Mouse (Mus musculus) 3134 (cell line): ENCODE measurements around the gene Brix1.
"Not testable (repeated sequence)": the region's sequence is repeated elsewhere in the genome, so short reads cannot be mapped to it uniquely, and the experiment has no call there.

Experiments used
- DNase-seq: peaks from one replicate; pipeline ENCODE4 v3.0.0-alpha.2; 2011; ENCODE audit warnings: low spot score; ENCODE audit not compliant: insufficient read length; ENCODE audit errors: extremely low read depth

Gene Brix1

GRCm38 (mm10) chr15:10485484-10486364 is at the start of gene Brix1, which contains the start of gene Rad1:
Brix1 (minus strand) TSS chr15:10485947.
Rad1 (plus strand) TSS chr15:10486018.
- DNase-seq: peak; percentile 92

- no peak for DNase-seq
Measured at GRCm38 (mm10) chr15:10534591-10534990, 48.8 kb upstream of the Brix1 start.

- not testable (repeated sequence) for DNase-seq
Measured at GRCm38 (mm10) chr15:10533361-10533760, 47.6 kb upstream of the Brix1 start.

- no peak for DNase-seq
Measured at GRCm38 (mm10) chr15:10531352-10531751, 45.6 kb upstream of the Brix1 start.

- DNase-seq: peak; percentile 14
Measured at GRCm38 (mm10) chr15:10525896-10526295, 40.1 kb upstream of the Brix1 start.

- no peak for DNase-seq
Measured at GRCm38 (mm10) chr15:10515166-10515565, 29.4 kb upstream of the Brix1 start.

GRCm38 (mm10) chr15:10506099-10506498 is 20.4 kb upstream of the Brix1 start:
- DNase-seq: no peak

- no peak for DNase-seq
Measured at GRCm38 (mm10) chr15:10500838-10501719, 15.3 kb upstream of the Brix1 start.

GRCm38 (mm10) chr15:10500035-10500434 is 14.3 kb upstream of the Brix1 start:
- no peak for DNase-seq

- DNase-seq: no peak
Measured at GRCm38 (mm10) chr15:10499593-10499992, 13.8 kb upstream of the Brix1 start.

- DNase-seq: not testable (repeated sequence)
Measured at GRCm38 (mm10) chr15:10496696-10497095, 10.9 kb upstream of the Brix1 start.

GRCm38 (mm10) chr15:10495944-10496343 is 10.2 kb upstream of the Brix1 start:
- DNase-seq: no peak

- no peak for DNase-seq
Measured at GRCm38 (mm10) chr15:10490101-10490500, 4.4 kb upstream of the Brix1 start.

- peak; percentile 47 for DNase-seq
Measured at GRCm38 (mm10) chr15:10487246-10487645, 1.5 kb upstream of the Brix1 start.

- DNase-seq: no peak
Measured at GRCm38 (mm10) chr15:10486365-10486839, 655 bp upstream of the Brix1 start.

GRCm38 (mm10) chr15:10470941-10471340 is 14.8 kb downstream of the Brix1 start:
- no peak for DNase-seq

GRCm38 (mm10) chr15:10470151-10470831 is 15.5 kb downstream of the Brix1 start, which contains the start of gene Dnajc21:
Dnajc21 (minus strand) TSS chr15:10470516.
- DNase-seq: peak; percentile 80

GRCm38 (mm10) chr15:10469641-10470150 is 16.1 kb downstream of the Brix1 start:
- peak; percentile 68 for DNase-seq

- DNase-seq: no peak
Measured at GRCm38 (mm10) chr15:10468761-10469160, 17.0 kb downstream of the Brix1 start.

- no peak for DNase-seq
Measured at GRCm38 (mm10) chr15:10464678-10465077, 21.1 kb downstream of the Brix1 start.
